Mouse (Mus musculus): ENCODE measurements at regions not wholly inside any gene's neighbourhood (a gene's known extent, or its start where the extent isn't known, plus 50 kb on each side); places are given as distances from the start of the nearest gene placed in this dataset.

DNA sequence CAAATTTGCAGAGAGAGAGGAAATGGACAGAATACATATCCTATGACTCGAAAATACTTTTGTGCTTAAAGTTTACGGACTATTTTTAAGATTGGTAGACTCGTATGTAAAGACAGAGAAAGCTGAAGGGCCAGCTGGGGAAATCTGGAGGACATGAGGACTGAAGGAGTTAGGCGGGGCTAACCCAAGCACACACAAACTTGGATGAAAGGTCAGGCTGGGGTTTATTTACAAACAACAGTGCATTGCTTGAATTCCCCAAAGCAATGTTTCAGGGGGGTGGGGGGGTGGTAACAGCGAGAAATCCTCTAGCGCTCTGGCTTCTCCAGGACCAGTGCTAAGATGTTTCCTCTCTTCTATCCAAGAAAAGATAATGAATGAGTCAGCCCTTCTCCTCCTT is 68.3 kb downstream of the Ptger2 start:
- no peak for DNase-seq (ENCODE audit: low spot score)

DNA sequence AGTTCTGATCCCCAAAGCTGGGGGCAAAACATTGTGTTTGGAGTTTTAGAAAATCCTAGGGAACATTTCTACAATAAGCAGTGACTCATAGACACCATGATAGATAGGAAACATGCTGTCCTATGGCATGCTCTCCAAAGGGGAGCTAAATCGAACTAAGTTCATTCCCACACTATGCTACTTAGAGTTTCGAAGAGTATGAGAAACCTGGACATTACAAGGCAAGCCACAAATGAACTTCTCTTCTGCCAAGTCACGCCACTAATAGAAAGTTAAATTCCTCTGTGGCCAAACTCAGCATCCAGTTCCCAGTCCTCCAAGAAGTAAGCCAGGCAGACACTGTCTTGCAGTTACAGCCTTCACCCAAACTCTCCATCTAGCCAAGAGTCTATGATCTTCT is 73.7 kb downstream of the Ptger2 start:
- peak; percentile 53 for DNase-seq (ENCODE audit: low spot score)

DNA sequence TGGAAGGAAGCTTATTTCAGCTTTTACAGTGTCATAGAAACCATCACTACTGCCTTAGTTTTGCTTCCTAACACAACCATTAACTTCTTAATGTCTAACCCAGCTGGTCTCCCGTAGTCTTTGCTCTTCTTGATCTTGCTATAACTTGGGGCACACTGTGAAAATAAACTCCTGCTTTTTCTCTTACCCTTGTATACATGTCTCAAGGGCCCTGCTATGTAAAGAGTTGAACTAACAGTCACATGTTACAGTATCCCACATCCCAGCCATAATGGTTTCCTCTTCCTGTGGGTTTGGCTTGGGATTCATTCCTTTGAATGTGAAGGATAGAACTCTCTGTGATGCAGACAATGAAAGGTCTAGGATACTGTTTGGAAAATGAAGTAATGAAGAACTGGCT is 76.5 kb downstream of the Ptger2 start:
- DNase-seq (ENCODE audit: low spot score), result no peak

DNA sequence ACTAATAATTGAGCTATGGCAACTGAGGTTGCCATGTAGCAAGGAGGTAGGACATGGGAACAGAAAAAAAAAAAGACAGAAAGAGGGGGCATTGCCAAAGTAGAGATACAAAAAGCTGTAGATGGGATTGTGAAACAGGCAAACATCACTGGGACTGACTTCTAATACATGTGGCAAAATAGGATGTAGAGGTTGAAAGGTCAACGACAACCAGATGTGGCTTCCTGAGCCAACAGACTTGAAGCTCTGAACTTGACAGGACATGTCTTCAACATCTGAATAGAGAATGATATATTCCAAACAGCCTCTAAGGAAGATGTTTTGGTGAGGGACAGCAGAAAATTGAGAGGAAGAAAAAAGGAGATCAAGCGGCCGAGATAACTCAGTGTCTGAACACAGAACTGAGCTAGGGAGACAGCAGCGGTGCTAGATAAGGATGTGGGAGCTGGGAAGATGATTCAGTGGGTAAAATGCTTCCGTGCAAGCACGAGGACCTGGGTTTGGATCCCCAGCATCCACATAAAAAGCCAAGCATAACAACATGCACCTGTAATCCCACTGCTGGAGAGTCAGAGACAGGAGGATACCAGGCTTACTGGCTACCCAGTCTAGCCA is 81.7 kb downstream of the Ptger2 start:
- DNase-seq (ENCODE audit: low spot score), result peak; percentile 37

DNA sequence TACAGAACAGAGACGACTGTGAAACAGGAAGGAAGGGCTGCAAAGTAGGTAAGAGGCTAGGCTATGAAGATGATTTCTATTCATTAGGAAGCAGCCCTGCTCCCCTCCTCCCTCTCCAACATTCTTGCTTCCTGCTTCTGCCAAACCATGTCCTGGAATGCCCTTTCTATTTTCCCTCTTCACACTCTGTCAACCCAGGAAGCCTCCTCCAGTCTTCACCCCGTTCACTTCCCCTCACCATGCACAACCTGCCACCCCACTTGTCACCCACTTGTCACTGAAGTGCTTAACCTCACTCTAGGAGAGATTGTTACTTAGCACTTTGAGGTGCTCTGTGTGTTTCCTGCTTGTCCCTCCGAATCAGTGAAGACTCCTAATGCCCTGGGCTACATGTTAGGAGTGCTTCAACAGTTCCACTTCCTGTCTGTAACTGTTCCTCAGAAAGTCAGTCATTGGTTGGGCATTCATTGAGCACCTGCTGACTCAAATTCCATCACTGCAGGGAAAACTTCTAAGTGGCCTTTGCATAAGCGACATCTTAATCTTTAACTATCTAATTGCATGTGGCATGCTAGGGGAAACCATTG is 87.0 kb downstream of the Ptger2 start:
- peak; percentile 66 for DNase-seq (ENCODE audit: low spot score)

DNA sequence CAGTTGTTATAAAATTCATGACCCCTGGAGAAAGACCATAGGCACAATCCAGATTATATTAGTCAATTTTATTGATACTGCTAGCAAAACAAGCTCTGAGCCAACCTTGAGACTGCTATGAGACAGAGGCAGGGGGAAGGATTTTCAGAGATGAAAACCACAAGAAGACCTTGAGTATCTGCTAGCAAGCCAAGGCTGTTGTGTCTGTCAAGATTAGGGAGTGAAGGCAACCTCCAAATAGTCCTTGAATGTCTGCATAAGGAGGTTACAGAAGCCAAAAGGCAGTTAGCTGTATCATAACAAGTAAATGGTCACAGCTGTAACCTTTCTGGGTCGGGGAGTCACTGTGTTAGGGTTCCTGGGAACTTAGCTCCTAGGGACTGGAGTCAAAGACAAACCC is 89.2 kb downstream of the Ptger2 start:
- DNase-seq (ENCODE audit: low spot score), result no peak

DNA sequence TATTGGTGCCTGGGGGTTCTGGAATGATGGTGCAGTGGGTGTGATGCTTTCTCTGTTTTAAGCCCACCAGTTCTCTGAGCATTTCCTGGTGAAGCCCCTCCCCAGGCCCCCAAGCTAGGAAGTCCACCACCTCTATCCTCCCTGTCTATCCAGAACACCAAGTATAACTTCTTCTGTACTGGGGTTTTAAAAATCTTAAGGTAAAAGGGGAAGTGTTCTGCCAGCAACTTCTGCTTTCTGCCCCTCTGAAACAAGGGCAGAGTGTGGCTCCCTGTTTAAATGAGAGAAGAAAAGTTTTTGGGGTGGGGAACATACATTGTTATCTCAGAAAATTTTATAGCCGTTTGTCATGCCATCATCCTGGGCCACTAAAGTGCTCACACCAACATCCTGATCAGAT is 91.8 kb downstream of the Ptger2 start:
- no peak for DNase-seq (ENCODE audit: low spot score)

DNA sequence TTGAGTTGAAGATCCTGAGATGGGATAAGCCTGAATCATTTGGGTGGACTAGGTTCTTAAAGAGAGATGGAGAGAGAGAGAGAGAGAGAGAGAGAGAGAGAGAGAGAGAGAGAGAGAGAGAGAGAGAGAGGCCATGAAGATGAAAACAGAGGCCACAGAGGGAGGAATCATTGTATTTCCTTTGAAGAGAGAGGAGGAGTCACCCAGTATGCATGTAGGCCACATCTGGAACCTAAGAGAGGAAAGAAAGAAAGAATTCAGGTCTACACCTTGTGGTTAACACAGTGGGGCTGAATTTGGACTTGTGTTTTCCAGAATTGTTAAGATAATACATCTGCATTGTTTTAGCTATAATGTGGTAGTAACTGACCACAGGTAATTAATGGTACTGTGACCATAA is 92.2 kb downstream of the Ptger2 start:
- DNase-seq (ENCODE audit: low spot score), result no peak

DNA sequence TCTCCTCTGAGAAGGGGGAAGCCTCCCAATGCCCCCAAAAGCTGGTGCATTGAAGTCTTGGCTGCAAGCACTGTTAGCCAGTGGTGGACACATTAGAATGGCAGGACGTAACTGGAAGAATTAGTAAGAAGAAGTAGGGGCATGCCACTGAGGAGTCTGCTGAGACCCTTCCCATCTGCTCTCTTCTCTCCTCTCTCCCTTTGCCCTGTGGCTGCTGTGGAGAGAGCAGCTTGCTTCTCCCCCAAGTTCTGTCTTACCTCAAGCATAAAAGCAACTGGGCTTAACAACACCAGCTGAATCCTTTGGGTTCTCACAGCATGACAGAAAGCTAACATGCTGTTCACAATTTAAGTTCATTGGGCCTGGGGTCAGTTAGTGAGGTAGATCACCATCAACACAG is 95.1 kb downstream of the Ptger2 start:
- no peak for DNase-seq (ENCODE audit: low spot score)

Data from adipocyte (in vitro differentiated cells).